Mouse (Mus musculus) kidney, adult 2 months (tissue): ENCODE measurements around the gene Fry.

Source experiments
- CTCF ChIP-seq: fragments of 200-500 bp; conservative IDR thresholded peaks from 2 replicates; pipeline ENCODE4 v1.5.1; 2011; ENCODE audit warnings: low read depth, mild to moderate bottlenecking, control low read depth, low read length, moderate library complexity, mixed read lengths; ENCODE audit not compliant: insufficient read depth, insufficient read length
- POLR2A ChIP-seq: fragments of 200-500 bp; IDR thresholded peaks from one replicate; pipeline ENCODE4 v1.6.1; 2011; ENCODE audit warnings: low read depth, low read length, control low read depth

- TF ChIP-seq CTCF (no peak), POLR2A (no peak)
Observed at GRCm38 (mm10) chr5:150417223-150417622, 298.8 kb downstream of the Fry start.
